Mouse (Mus musculus): ENCODE measurements around the gene Gabarapl1.

- TF ChIP-seq EP300 (IDR thresholded peaks at IDR 0.05; ENCODE audit: low read depth), result no peak
- TF ChIP-seq CTCF (IDR thresholded peaks at IDR 0.05; ENCODE audit: low read depth), result 0 out of 2 replicates have a peak, but pooled peaks have one; percentile 4
Observed at GRCm38 (mm10) chr6:129534627-129535190, 1.7 kb downstream of the Gabarapl1 start.

All from liver, embryonic 14.5 days (tissue).